Mouse (Mus musculus) urinary bladder, postnatal 36 days (tissue): Measurements from ENCODE around the gene Kif5c.
A peak's percentile ranks its signal among the peaks of the same experiment; 100 is the strongest.

Experiments used
- DNase-seq, 2 experiments: peaks; one replicate each; pipeline ENCODE4 v3.0.0; 2022; ENCODE audit warnings: low spot score in 2 of 2, mixed read lengths in 1 of 2

Gene Kif5c

GRCm38 (mm10) chr2:49719854-49720253 is 100.8 kb downstream of the Kif5c start:
- no peak for DNase-seq

- DNase-seq = no peak
These were observed 101.2 kb downstream of the Kif5c start for GRCm38 (mm10) chr2:49720343-49720742.

DNA sequence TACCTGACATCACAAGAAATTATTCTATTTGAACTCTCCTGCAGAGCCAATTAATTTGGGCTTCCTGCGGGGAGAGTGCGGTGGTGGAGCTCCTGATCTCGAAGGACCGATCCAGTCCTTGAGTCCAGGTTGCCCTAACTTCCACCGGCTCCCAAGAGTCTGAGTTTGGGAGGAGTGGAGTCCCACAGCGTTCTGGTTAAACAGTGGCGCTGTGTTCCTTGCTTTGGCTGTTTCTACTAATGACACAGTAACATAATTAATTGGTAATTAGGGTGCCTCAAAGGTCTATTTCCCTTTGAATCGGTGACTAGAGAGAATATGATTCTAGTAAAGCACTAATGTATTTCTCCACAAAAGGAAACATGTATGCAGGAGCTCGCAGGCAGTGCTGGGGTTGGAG is 103.2 kb downstream of the Kif5c start:
- DNase-seq = no peak

DNA sequence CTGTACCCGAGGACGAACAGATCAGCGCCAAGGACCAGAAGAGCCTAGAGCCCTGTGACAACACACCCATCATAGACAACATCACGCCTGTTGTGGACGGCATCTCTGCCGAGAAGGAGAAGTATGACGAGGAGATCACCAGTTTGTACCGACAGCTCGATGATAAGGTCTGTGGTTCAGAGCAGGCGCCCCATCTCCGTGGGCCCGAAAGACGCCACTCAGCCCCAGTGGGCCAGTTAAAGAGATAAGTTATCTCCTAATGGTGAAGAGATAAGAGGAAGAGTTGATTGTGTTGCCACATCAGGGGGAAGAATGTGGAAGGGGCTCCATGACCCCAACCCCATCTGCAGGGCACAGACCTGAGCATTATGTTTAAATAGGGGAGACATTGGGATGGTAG is 103.9 kb downstream of the Kif5c start:
- DNase-seq = no peak

DNA sequence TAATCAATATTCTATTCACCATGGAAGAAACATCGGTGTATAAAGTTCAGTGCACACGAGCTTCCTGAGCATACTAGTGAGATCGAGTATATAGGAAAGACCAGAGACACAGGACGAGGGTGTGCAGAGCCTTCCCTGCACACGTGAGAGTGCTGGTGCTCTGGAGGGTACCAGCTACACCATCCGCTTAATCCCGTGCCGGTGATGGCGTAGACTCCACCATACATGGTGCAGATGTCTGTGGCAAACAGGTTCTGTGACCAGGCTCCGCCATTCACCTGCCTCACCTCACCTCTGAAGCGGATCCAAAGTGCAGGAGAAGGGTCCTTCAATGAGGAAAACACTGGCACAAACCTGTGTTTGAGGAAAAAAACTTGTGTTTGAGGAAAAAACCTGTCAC is 107.6 kb downstream of the Kif5c start:
- DNase-seq = no peak

DNA sequence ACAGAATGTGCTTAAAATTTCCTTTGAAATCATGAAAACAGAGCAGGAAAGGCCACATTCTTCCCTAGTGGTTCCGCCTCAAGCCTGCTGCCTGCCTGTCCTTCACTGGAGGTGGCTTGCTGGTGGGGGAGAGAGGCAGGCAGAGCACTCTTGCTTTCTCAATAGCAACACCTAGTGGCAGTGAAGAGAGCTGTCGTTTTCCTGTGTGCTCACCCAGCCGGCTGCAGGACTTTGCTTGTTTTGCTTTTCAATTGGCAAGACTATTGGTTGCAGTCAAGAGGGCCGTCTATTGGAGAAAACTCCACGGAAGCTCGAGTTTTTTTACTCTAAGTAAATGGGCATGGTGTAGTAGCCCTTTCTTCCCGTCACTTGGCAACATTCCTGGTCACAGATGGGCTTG is 108.1 kb downstream of the Kif5c start:
- peak in 1 of 2 experiments; percentile 54 for DNase-seq

GRCm38 (mm10) chr2:49727686-49728085 is 108.6 kb downstream of the Kif5c start:
- DNase-seq = peak in 1 of 2 experiments; percentile 31

DNA sequence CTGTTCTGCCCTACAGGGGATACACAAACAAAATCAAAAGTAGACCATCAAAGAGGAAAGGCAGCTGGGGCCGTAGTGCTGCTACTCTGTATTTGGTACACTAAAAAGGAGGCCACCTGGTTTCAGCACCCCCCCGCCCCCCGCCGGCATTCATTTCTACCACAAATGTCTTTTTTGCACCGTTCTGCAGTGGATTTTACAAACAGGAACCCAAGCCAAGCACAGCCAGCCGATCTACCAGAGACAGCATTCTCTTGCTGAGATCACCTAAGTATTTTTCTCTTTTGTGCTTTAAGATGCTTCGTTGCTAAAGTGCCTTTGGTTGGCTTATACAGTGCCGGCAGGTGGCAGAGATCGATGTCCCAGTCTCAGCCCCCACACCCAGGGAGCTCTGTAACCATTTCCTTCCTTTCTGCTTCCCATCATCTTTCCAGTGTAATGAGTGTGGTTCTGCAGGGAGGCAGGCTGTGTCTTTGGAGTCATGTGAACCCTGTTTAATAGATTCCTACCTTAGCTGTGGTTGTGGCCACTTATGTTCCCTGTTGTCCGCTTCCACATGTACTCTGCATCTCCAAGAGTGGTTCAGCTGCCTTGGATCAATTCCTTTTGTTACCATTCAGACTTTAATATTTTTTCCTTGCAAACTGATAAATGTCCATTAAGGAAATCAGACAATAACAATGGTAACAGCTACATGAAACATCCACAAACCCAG is 110.0 kb downstream of the Kif5c start:
- no peak for DNase-seq

DNA sequence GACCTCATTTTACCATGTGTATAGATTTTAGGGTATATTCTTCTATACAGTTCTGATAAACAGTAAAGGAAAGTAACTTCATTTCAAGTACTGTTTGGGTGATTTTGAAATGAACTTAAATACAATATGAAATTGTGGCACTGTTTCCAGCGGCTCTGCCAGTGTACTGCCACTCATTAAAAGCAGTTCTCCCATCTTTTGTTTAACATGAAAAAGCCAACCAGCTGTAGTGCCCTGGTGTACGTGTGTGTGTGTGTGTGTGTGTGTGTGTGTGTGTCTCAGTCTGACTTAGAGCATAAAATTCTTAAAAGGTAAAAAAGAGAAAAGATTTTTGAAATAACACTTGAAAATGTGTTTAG is 110.5 kb downstream of the Kif5c start:
- DNase-seq = no peak

- no peak for DNase-seq
These were observed 111.1 kb downstream of the Kif5c start for GRCm38 (mm10) chr2:49730183-49730582.

DNA sequence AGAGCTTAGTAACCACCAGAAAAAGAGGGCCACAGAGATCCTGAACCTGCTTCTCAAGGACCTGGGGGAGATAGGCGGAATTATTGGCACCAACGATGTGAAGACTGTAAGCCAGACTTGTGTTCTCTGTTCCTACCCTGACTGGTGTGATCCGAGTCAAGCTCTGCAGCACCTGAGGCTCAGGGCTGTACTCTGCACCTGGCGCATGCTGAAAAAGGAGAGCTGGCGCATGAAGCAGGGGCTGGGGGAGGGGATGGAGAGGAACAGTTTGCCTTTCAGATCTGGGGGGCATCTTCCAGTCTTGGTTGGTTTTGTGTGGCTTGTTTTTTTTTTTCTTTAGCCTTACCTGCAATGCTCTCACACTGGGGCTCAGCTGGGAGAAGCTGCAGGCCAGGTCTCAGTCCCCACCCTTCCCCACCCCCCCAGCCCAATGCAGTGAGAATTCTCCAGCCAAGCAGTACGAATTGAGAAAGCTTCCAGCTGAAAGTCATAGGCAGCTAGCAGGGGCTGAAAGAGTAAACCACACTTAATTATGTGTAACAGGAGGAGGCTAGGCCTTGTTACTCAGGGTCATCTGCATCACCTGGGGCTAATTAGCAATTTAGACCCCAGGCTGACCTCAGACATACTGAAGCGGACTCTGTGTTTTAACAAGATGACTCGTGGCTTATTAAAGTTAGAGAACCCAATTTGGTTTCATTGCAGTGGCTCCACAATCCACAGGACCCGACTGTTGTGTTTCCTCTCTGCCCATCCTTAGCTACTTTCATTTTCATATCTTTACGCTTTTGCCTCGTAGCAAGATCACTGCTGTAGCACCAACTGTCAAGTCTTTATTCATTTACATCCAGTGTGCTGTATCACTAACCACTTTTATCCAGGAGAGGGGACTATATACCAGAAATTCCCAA is 113.9 kb downstream of the Kif5c start:
- no peak for DNase-seq

- DNase-seq = no peak
These were observed 114.5 kb downstream of the Kif5c start for GRCm38 (mm10) chr2:49733656-49734008.

- peak; percentile 49 to 62 for DNase-seq
These were observed 115.1 kb downstream of the Kif5c start for GRCm38 (mm10) chr2:49734013-49734780.

- no peak for DNase-seq
These were observed 116.3 kb downstream of the Kif5c start for GRCm38 (mm10) chr2:49735386-49735785.

DNA sequence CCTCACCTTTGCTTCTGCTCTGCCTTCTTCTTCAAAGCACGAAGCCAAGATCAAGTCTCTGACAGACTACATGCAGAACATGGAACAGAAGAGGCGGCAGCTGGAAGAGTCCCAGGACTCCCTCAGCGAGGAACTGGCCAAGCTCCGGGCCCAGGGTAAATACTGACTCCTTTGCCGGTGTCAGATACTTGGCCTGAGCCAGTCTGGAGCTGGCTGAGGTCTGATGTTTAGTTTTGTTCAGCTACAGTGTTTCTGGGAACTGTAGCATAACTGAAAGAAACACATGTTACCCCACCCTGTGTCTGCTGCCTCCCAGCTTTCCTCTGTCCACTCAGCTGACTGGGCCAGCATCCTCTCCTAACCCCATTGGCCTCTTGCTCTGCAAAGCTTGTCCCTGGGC is 119.9 kb downstream of the Kif5c start:
- peak in 1 of 2 experiments; percentile 28 for DNase-seq

GRCm38 (mm10) chr2:49741026-49741425 is 121.9 kb downstream of the Kif5c start:
- no peak for DNase-seq

DNA sequence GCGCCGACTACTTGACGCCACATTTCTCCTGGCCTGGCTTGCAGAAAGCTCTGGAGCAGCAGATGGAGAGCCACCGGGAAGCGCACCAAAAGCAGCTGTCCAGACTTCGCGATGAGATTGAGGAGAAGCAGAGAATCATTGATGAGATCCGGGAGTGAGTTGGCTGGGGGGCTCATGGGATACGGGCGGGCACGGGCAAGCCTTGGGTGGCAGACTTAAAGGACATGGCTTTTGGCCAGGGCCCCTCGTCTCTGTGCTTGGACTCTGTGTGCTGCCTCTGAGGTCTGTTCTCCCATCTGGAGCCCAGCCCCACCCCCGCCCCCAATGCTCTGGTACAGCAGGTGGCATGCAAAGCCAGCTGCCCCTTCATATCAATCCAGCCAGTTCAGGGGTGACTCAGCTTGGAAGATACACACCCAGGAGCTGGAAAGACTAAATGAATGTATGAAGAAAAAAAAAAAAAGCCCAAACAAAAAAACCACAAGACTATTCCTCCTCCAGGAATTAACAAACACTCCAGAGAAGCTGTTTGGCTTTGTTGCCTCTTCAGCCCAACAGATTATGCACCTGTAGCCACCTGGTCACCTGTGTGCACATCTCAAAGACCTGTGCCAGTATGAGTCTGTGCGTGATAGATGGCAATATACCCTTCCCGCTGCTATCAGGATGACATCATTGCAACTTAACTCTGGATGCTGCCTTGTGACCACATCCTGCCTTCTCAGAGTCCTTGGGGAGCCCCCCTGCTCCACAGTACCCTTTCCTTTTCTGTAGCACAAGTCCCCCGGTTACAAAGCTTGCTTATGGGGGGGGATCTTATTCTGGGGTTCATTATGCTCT is 123.0 kb downstream of the Kif5c start:
- no peak for DNase-seq

DNA sequence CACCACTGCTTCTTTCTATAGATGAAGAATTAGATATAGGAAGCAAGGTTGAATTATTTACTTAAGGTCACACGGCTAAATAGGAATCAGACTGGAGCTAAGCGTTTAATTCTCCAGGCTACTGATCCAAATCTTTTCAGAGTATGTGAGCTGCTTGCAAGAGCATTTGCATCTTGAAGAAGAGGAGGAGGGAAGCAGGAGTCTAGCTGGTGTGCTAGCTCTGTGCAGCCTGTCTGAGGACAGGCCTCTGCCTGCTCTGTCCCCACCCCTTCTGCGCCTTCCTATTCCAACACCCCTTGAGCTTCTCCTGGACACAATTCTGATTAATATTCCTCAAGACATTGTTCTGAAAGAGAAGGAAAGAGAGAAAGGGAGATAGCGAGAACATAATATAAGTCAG is 123.8 kb downstream of the Kif5c start:
- no peak for DNase-seq

GRCm38 (mm10) chr2:49743775-49744174 is 124.7 kb downstream of the Kif5c start:
- no peak for DNase-seq

DNA sequence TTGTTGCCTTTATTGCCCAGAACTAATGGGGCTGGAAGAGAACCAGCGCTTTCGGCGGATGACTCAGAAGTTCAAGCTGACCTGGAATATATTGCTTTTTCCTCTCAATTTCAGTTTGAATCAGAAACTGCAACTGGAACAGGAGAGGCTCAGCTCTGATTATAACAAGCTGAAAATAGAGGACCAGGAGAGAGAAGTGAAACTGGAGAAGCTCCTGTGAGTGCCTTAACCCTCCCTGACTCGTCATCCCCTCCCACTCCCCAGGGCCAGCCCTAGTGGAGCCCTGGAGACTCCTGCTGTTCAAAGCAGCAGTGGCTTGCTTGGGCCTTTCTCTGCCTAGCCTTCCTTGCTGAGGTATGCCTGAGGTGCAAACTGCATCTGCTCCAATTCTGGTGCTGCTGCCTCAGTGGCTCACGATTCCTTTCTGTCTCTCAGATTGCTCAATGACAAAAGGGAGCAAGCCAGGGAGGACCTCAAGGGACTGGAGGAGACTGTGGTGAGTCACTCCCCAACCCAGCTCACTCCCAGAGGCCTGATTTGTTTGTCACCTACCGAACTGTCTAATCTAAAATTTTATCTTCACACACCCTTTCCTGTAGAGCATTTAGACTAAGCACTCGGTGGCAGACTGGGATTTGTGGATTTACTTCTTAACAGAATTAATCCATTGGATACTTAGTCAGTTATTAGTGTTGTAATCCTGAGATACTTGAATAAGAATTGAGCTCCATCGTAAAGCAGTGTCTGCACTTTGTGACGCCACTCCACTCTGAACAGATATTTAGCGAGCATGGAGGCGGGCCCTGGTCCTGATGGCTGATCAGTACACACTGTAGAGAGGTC is 125.4 kb downstream of the Kif5c start:
- DNase-seq = peak in 1 of 2 experiments; percentile 55
